Mouse (Mus musculus): ENCODE data around the gene Mroh2a. TPM values are rescaled to one million over a fixed set of nuclear protein-coding genes. Genes with fewer than 3 reads are reported as not detected.
A peak's percentile ranks its signal among the peaks of the same experiment; 100 is the strongest.

The Mroh2a gene
- total RNA-seq, 1 experiment: 0.76 TPM

DNA sequence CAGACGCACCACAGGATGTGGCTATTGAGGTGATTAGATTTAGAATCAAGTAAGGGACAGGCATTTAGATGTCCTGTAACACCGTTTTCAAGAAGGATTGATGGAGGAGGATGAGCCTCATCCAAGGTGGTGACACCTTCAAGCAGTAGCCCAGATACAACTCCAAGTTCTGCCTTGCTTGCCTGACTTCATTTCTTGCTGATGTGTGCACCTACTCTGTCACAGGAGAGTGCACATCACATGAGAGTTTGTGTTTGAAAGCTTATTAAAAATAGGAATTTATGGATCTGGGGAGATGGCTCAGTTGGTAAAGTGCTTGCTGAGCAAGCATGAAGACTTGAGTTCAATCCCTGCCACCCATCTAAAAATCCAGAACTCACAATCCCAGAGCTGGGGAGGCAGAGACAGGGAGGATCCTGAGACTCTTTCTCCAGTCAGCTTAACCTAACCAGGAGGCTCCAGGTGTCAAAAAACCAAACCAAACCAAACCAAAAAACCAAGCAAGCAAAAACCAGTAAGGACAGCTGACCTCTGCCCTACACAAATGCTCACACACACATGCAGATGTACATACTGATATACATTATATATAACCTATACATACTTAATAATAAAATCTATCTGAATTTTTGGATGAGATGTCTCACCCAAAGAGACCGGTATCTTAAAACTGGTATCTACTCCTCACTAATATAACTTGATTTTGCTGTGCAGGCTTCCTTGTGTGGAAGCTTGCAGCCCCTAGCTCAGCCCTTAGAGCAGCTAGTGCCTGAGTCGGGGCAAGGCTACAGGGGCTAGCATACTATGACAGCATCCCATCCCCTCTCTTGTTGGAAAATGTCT lies 72.1 kb downstream of the Mroh2a start:
- DNase-seq (ENCODE audit: low read depth, low spot score): no peak
- Histone ChIP-seq H3K27ac (ENCODE audit: insufficient read depth, low read depth, low read length, poor library complexity, severe bottlenecking) (no peak overlapping the region), H3K4me3 (ENCODE audit: insufficient read depth in 1 of 2, low read depth in 1 of 2, low read length in 2 of 2, poor library complexity in 1 of 2, severe bottlenecking in 1 of 2) (no peak overlapping the region), H3K9ac (ENCODE audit: insufficient read depth, low read depth, low read length, poor library complexity, severe bottlenecking) (no peak overlapping the region), H3K36me3 (ENCODE audit: control insufficient read depth, insufficient read depth, low read length, poor library complexity, severe bottlenecking) (no peaks in the 10 kb centered on the region), H3K4me1 (ENCODE audit: control insufficient read depth in 2 of 2, insufficient read depth in 2 of 2, low read length in 2 of 2, poor library complexity in 1 of 2) (no peaks in the 10 kb centered on the region; a peak in 1 of 4 replicates), H3K9me3 (ENCODE audit: control insufficient read depth, insufficient read depth, low read depth, low read length) (no peaks in the 10 kb centered on the region)
- in situ Hi-C loops (cut with MboI; ENCODE audit: low sequenced_read_pairs in 2 of 2, unreplicated experiment in 2 of 2): no loop called here
- TF ChIP-seq HCFC1 (IDR thresholded peaks at IDR 0.05; ENCODE audit: borderline replicate concordance, insufficient read depth, low read length): no peak
- no peak for TF ChIP-seq ZC3H11A (IDR thresholded peaks at IDR 0.05; ENCODE audit: borderline replicate concordance, low read depth, low read length)
- TF ChIP-seq CHD2 (IDR thresholded peaks at IDR 0.05; ENCODE audit: low read depth, low read length): no peak
- no peak for TF ChIP-seq ZNF384 (IDR thresholded peaks at IDR 0.05; ENCODE audit: low read depth, low read length)
- no peak for TF ChIP-seq MAFK (IDR thresholded peaks at IDR 0.05; ENCODE audit: insufficient read depth, low read depth, low read length)

DNA sequence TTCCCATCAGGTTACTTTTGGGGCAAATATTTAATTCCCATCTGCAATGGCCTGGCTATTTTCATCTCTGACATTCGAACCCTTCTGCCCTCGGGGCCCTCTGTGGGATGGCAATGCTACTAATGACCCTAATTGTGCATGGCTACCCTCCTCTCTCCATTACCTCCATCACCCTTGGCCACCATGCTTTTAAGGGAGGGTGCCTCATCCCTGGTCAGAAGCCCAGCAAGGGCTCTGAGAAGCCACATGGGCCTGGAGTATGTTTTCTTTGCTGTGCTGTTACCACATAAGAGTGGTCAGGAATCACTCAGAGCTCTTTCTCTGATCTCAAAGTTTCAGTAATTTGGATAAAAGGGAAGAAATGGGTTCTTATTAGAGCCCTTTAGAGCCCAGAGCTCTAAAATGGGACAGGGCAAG lies 72.8 kb downstream of the Mroh2a start:
- H3K9me3 ChIP-seq (ENCODE audit: control insufficient read depth, insufficient read depth, low read depth, low read length): no peaks in the 10 kb centered on the region
- in situ Hi-C loops (cut with MboI; ENCODE audit: low sequenced_read_pairs in 2 of 2, unreplicated experiment in 2 of 2): no loop called here
- H3K27ac ChIP-seq (ENCODE audit: insufficient read depth, low read depth, low read length, poor library complexity, severe bottlenecking): no peak overlapping the region
- H3K4me1 ChIP-seq (ENCODE audit: control insufficient read depth in 2 of 2, insufficient read depth in 2 of 2, low read length in 2 of 2, poor library complexity in 1 of 2): no peaks in the 10 kb centered on the region; a peak in 1 of 4 replicates
- H3K4me3 ChIP-seq (ENCODE audit: insufficient read depth in 1 of 2, low read depth in 1 of 2, low read length in 2 of 2, poor library complexity in 1 of 2, severe bottlenecking in 1 of 2): no peak overlapping the region
- TF ChIP-seq HCFC1 (IDR thresholded peaks at IDR 0.05; ENCODE audit: borderline replicate concordance, insufficient read depth, low read length): no peak
- DNase-seq (ENCODE audit: low read depth, low spot score): no peak
- H3K36me3 ChIP-seq (ENCODE audit: control insufficient read depth, insufficient read depth, low read length, poor library complexity, severe bottlenecking): no peaks in the 10 kb centered on the region
- H3K9ac ChIP-seq (ENCODE audit: insufficient read depth, low read depth, low read length, poor library complexity, severe bottlenecking): no peak overlapping the region

GRCm38 (mm10) chr1:88300301-88301050 lies 73.7 kb downstream of the Mroh2a start:
- H3K4me1 ChIP-seq (ENCODE audit: control insufficient read depth in 2 of 2, insufficient read depth in 2 of 2, low read length in 2 of 2, poor library complexity in 1 of 2): no peaks in the 10 kb centered on the region; a peak in 1 of 4 replicates
- in situ Hi-C loops (cut with MboI; ENCODE audit: low sequenced_read_pairs in 2 of 2, unreplicated experiment in 2 of 2): no loop called here
- H3K27ac ChIP-seq (ENCODE audit: insufficient read depth, low read depth, low read length, poor library complexity, severe bottlenecking): no peak overlapping the region
- no peak for TF ChIP-seq HCFC1 (IDR thresholded peaks at IDR 0.05; ENCODE audit: borderline replicate concordance, insufficient read depth, low read length)
- TF ChIP-seq ZNF384 (IDR thresholded peaks at IDR 0.05; ENCODE audit: low read depth, low read length): no peak
- TF ChIP-seq MAFK (IDR thresholded peaks at IDR 0.05; ENCODE audit: insufficient read depth, low read depth, low read length): no peak
- TF ChIP-seq ZC3H11A (IDR thresholded peaks at IDR 0.05; ENCODE audit: borderline replicate concordance, low read depth, low read length): no peak
- no peak for TF ChIP-seq CHD2 (IDR thresholded peaks at IDR 0.05; ENCODE audit: low read depth, low read length)
- H3K36me3 ChIP-seq (ENCODE audit: control insufficient read depth, insufficient read depth, low read length, poor library complexity, severe bottlenecking): no peaks in the 10 kb centered on the region
- no peak for DNase-seq (ENCODE audit: low read depth, low spot score)
- no peak overlapping the region for H3K4me3 ChIP-seq (ENCODE audit: insufficient read depth in 1 of 2, low read depth in 1 of 2, low read length in 2 of 2, poor library complexity in 1 of 2, severe bottlenecking in 1 of 2)
- no peak overlapping the region for H3K9ac ChIP-seq (ENCODE audit: insufficient read depth, low read depth, low read length, poor library complexity, severe bottlenecking)
- no peaks in the 10 kb centered on the region for H3K9me3 ChIP-seq (ENCODE audit: control insufficient read depth, insufficient read depth, low read depth, low read length)

GRCm38 (mm10) chr1:88301121-88302014 lies 74.6 kb downstream of the Mroh2a start:
- no peak overlapping the region for H3K27ac ChIP-seq (ENCODE audit: insufficient read depth, low read depth, low read length, poor library complexity, severe bottlenecking)
- no peak for DNase-seq (ENCODE audit: low read depth, low spot score)
- in situ Hi-C loops (cut with MboI; ENCODE audit: low sequenced_read_pairs in 2 of 2, unreplicated experiment in 2 of 2): no loop called here
- no peaks in the 10 kb centered on the region for H3K4me1 ChIP-seq (ENCODE audit: control insufficient read depth in 2 of 2, insufficient read depth in 2 of 2, low read length in 2 of 2, poor library complexity in 1 of 2)
- no peaks in the 10 kb centered on the region for H3K36me3 ChIP-seq (ENCODE audit: control insufficient read depth, insufficient read depth, low read length, poor library complexity, severe bottlenecking)
- H3K9ac ChIP-seq (ENCODE audit: insufficient read depth, low read depth, low read length, poor library complexity, severe bottlenecking): no peak overlapping the region
- H3K9me3 ChIP-seq (ENCODE audit: control insufficient read depth, insufficient read depth, low read depth, low read length): no peaks in the 10 kb centered on the region
- H3K4me3 ChIP-seq (ENCODE audit: insufficient read depth in 1 of 2, low read depth in 1 of 2, low read length in 2 of 2, poor library complexity in 1 of 2, severe bottlenecking in 1 of 2): no peak overlapping the region
- TF ChIP-seq ZNF384 (IDR thresholded peaks at IDR 0.05; ENCODE audit: low read depth, low read length) (no peak), MAFK (IDR thresholded peaks at IDR 0.05; ENCODE audit: insufficient read depth, low read depth, low read length) (0 out of 2 replicates have a peak, but pooled peaks have one; percentile 4), ZC3H11A (IDR thresholded peaks at IDR 0.05; ENCODE audit: borderline replicate concordance, low read depth, low read length) (0 out of 2 replicates have a peak, but pooled peaks have one; percentile 33)

All from ES-E14 (cell line).